Mouse (Mus musculus) kidney, postnatal 0 days (tissue): ENCODE data around the gene Rpp21. TPM values are rescaled to one million over a fixed set of nuclear protein-coding genes. Genes with fewer than 3 reads are reported as not detected.
A peak's percentile ranks its signal among the peaks of the same experiment; 100 is the strongest.
"Not testable (repeated sequence)": the region's sequence is repeated elsewhere in the genome, so short reads cannot be mapped to it uniquely, and the experiment has no call there.

ENCODE experiments used
- ATAC-seq: fragments of 200-750 bp; cut with Nextera tagmentation; replicated peaks from 2 replicates; pipeline ENCODE4 v1.8.0; 2017; ENCODE audit warnings: low read depth, moderate number of reproducible peaks, moderate TSS enrichment, moderate library complexity; ENCODE audit not compliant: low FRiP score
- DNase-seq: peaks from one replicate; pipeline ENCODE4 v3.0.0-alpha.2; 2016; ENCODE audit warnings: low spot score
- H3K27ac ChIP-seq: fragments of 300-500 bp; sonication (generic); 2 replicates; pipeline ENCODE4 v1.5.1; 2014; ENCODE audit warnings: mild to moderate bottlenecking
- H3K27me3 ChIP-seq: fragments of 300-500 bp; sonication (generic); 2 replicates; pipeline ENCODE4 v1.6.1; 2014; ENCODE audit warnings: low read length, mixed read lengths; ENCODE audit not compliant: insufficient read depth
- H3K36me3 ChIP-seq: fragments of 300-500 bp; sonication (generic); 2 replicates; pipeline ENCODE4 v1.6.1; 2014; ENCODE audit warnings: low read length, mixed read lengths; ENCODE audit not compliant: insufficient read depth
- H3K4me1 ChIP-seq: fragments of 300-500 bp; sonication (generic); replicated peaks from 2 replicates; pipeline ENCODE4 v1.6.1; 2014; ENCODE audit warnings: antibody characterized with exemption, low read length, mixed read lengths; ENCODE audit not compliant: insufficient read depth
- H3K4me2 ChIP-seq: fragments of 300-500 bp; sonication (generic); 2 replicates; pipeline ENCODE4 v1.6.1; 2014; ENCODE audit warnings: mild to moderate bottlenecking, low read length, moderate library complexity, mixed read lengths
- H3K4me3 ChIP-seq: fragments of 300-500 bp; sonication (generic); replicated peaks from 2 replicates; pipeline ENCODE4 v1.5.1; 2014; ENCODE audit warnings: low read depth, low read length
- H3K9ac ChIP-seq: fragments of 300-500 bp; sonication (generic); 2 replicates; pipeline ENCODE4 v1.6.1; 2014; ENCODE audit warnings: low read depth, low read length
- H3K9me3 ChIP-seq: fragments of 300-500 bp; sonication (generic); replicated peaks from 2 replicates; pipeline ENCODE4 v1.6.1; 2016; ENCODE audit warnings: low read length, inconsistent platforms, mixed read lengths
- CTCF ChIP-seq: IDR thresholded peaks from 2 replicates; pipeline ENCODE4 v1.5.1; 2016; ENCODE audit warnings: antibody characterized with exemption, low read depth, mild to moderate bottlenecking, moderate library complexity
- WGBS: fragments of 180-500 bp; shearing (Covaris S2); extraction: QIAGEN DNeasy Blood & Tissue Kit; methylation state at CpG from one replicate; pipeline ENCODE4 v1.1.7; 2014; 5-methylcytosine and 5-hydroxymethylcytosine counted together
- polyA plus RNA-seq: library from polyadenylated mRNA; unstranded; fragments of >200 nt; fragmentation: Nextera tagmentation; extraction: Ambion mirVana; gene quantifications from 2 replicates; pipeline ENCODE4 v1.2.1, GENCODE M21; 2015

Gene Rpp21
- polyA plus RNA-seq, 1 experiment from 2014 or later, result 137 TPM

DNA sequence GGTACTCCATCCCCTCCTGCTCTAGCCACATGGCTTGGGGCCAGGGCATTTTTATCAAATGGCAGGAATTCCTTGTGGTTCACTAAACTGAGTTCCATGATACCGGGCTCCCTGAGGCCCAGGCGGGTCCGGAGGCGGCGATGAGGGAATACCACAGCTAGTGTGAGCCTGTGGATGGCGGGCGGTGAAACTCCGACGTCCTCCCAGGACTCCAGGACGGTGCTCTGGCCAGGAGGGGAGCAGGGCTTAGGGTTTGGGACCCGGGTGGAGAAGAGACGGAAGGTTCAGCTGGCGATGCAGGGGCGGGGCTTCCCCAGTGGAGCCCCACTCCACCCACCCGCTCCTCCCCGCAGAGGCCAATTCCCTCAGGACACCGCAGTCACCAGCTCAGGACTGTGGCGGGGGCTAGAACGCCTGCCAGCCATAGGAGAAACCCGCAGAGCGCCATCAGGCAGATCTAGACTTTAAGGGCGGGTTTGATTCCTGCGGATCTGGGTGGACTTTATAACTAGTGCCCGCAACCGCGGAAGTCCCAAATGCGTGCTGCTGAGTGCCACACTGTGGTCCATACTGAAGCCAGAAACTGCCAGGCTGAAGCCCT, 20.4 kb downstream of the Rpp21 start:
- H3K9me3 ChIP-seq, result no peaks in the 10 kb centered on the region
- H3K4me3 ChIP-seq, result peak overlapping the region; percentile 28
- WGBS, result 3% methylated on average over 27 of the region's 27 CpGs
- H3K27me3 ChIP-seq, result peaks cover 12% of the 10 kb centered on the region
- peak overlapping the region; percentile 58 for H3K4me2 ChIP-seq
- ATAC-seq, result no peak
- no peak for TF ChIP-seq CTCF
- no peaks in the 10 kb centered on the region for H3K36me3 ChIP-seq
- peak overlapping the region; percentile 40; the same call in 1 of the 2 replicates for H3K9ac ChIP-seq
- H3K4me1 ChIP-seq, result 0 out of 2 replicates have a peak, but pooled peaks cover 3% of the 10 kb centered on the region
- no peak for DNase-seq
- H3K27ac ChIP-seq, result no peak overlapping the region

DNA sequence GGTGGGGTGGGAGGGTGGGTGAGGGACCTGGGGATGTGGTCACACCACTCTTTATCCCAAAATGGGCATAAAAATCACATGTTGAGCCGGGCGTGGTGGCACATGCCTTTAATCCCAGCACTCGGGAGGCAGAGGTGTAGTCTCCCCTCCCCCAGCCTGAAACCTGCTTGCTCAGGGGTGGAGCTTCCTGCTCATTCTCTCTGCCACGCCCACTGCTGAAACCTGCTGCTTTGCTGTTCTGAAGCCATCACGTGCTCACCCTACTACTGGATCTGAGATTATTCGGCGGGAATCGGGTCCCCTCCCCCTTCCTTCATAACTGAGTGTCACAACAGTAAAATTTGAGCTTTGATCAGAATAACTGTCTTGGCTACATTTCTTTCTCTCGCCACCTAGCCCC, 22.6 kb downstream of the Rpp21 start:
- 15% methylated on average over 8 of the region's 9 CpGs for WGBS
- H3K27me3 ChIP-seq, result peaks cover 15% of the 10 kb centered on the region
- not testable (repeated sequence) for H3K4me1 ChIP-seq, H3K9me3 ChIP-seq, H3K27ac ChIP-seq, H3K36me3 ChIP-seq, H3K4me2 ChIP-seq, DNase-seq, ATAC-seq, H3K9ac ChIP-seq, H3K4me3 ChIP-seq

DNA sequence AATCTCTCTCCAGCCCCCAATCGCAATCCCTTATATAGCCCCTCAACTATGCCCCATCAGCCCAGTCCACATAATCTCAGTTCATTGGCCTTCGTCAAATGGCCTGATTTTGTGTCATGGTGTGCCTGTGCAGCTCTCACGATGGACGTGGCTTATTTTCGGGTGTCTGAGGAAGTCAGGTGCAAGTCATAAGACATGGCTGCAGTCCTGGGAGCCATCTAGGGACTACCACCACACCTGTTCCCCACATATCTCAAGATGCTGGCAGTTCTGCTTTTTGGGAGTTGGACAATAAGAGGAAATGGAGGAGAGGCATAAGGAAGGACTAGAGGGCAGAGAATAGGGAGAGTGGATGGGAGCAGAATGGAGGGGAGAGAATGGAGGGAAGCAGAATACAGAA, 24.3 kb downstream of the Rpp21 start:
- Histone ChIP-seq H3K27ac (no peak overlapping the region), H3K27me3 (peaks cover 21% of the 10 kb centered on the region), H3K9me3 (no peaks in the 10 kb centered on the region), H3K9ac (no peak overlapping the region), H3K4me3 (no peak overlapping the region), H3K4me2 (no peak overlapping the region), H3K4me1 (no peaks in the 10 kb centered on the region), H3K36me3 (no peaks in the 10 kb centered on the region)
- DNase-seq (no peak), ATAC-seq (no peak)
- TF ChIP-seq CTCF, result no peak
- 85% methylated on average over 5 of the region's 5 CpGs for WGBS

DNA sequence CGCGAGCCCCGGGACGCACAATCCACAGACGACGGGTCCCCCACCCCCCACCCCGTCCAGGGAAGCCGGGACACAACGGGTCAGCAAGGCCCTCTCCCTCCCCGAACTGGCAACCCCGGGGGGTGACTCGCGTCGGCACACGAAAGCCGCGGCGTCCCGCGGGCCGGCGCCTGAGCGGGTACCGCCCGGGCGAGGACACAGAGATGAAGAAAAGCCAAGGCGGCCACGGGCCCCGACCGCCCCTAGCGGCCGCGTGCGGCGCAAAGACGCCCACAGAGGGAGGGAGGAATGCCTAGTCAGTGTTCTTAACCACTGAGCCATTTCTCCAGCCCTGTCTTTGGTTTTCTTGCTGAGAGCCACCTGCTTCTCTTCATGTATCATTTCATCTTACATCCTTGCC, 26.6 kb downstream of the Rpp21 start:
- ATAC-seq, result no peak
- peak; percentile 92 for DNase-seq
- no peak overlapping the region for H3K4me2 ChIP-seq
- peaks cover 18% of the 10 kb centered on the region for H3K27me3 ChIP-seq
- H3K36me3 ChIP-seq, result no peaks in the 10 kb centered on the region
- peak; percentile 74 for TF ChIP-seq CTCF
- H3K4me3 ChIP-seq, result no peak overlapping the region
- no peaks in the 10 kb centered on the region for H3K9me3 ChIP-seq
- no peaks in the 10 kb centered on the region for H3K4me1 ChIP-seq
- H3K27ac ChIP-seq, result no peak overlapping the region
- 14% methylated on average over 36 of the region's 36 CpGs for WGBS
- H3K9ac ChIP-seq, result no peak overlapping the region

- Histone ChIP-seq H3K36me3 (no peaks in the 10 kb centered on the region), H3K9ac (no peak overlapping the region), H3K4me3 (no peak overlapping the region), H3K4me1 (no peaks in the 10 kb centered on the region), H3K27ac (no peak overlapping the region), H3K9me3 (no peaks in the 10 kb centered on the region), H3K27me3 (peaks cover 31% of the 10 kb centered on the region), H3K4me2 (no peak overlapping the region)
- no peak for DNase-seq
- ATAC-seq, result no peak
- no peak for TF ChIP-seq CTCF
- WGBS, result 6% methylated on average over 5 of the region's 5 CpGs
Measured at GRCm38 (mm10) chr17:36229046-36229445, 28.8 kb downstream of the Rpp21 start.

DNA sequence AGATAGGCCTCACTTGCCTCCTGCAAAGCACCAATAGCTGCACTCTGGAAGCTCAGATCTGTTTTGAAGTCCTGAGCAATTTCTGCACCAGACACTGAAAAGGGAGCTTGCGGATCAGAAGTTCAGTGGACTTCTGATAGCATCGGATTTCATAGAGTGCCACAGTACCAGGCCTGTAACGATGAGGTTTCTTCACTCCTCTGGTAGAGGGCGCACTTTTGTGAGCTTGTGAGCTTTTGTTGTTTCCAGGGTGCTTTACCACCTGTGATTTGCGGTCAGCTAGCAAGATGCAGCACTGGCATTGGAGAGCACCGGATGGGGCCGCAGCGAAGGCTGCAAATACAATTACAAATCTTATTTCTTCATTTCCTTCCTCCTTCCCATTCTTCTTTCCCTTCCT, 30.9 kb downstream of the Rpp21 start:
- 14% methylated on average over 8 of the region's 8 CpGs for WGBS

More for the DNA sequence above, 30.9 kb downstream of the Rpp21 start:
- no peaks in the 10 kb centered on the region for H3K4me1 ChIP-seq
- peaks cover 38% of the 10 kb centered on the region for H3K27me3 ChIP-seq
- ATAC-seq, result no peak
- no peak overlapping the region for H3K27ac ChIP-seq
- H3K4me3 ChIP-seq, result no peak overlapping the region
- no peaks in the 10 kb centered on the region for H3K9me3 ChIP-seq
- DNase-seq, result peak; percentile 11
- H3K9ac ChIP-seq, result no peak overlapping the region
- peak; percentile 47 for TF ChIP-seq CTCF
- H3K36me3 ChIP-seq, result no peaks in the 10 kb centered on the region
- no peak overlapping the region for H3K4me2 ChIP-seq
